Mouse (Mus musculus) lung, embryonic 14.5 days (tissue): ENCODE results near the gene Hlf. TPM values are rescaled to one million over a fixed set of nuclear protein-coding genes. Genes with fewer than 3 reads are reported as not detected.

ENCODE experiments used
- ATAC-seq: fragments of 200-750 bp; cut with Nextera tagmentation; 2 replicates; pipeline ENCODE4 v1.8.0; 2017; ENCODE audit warnings: mild to moderate bottlenecking, moderate TSS enrichment, moderate library complexity; ENCODE audit not compliant: insufficient read depth
- DNase-seq: peaks from one replicate; pipeline ENCODE4 v3.0.0-alpha.2; 2015
- H3K27ac ChIP-seq: fragments of 300-500 bp; sonication (generic); 2 replicates; pipeline ENCODE4 v1.5.1; 2014; ENCODE audit warnings: low read depth, mild to moderate bottlenecking, moderate library complexity
- H3K27me3 ChIP-seq: fragments of 300-500 bp; sonication (generic); 2 replicates; pipeline ENCODE4 v1.6.1; 2014; ENCODE audit warnings: low read length, control low read depth; ENCODE audit not compliant: insufficient read depth
- H3K36me3 ChIP-seq: fragments of 300-500 bp; sonication (generic); 2 replicates; pipeline ENCODE4 v1.6.1; 2014; ENCODE audit warnings: control low read depth; ENCODE audit not compliant: insufficient read depth
- H3K4me1 ChIP-seq: fragments of 300-500 bp; sonication (generic); 2 replicates; pipeline ENCODE4 v1.6.1; 2014; ENCODE audit warnings: antibody characterized with exemption, control low read depth; ENCODE audit not compliant: insufficient read depth
- H3K4me2 ChIP-seq: fragments of 300-500 bp; sonication (generic); 2 replicates; pipeline ENCODE4 v1.6.1; 2014; ENCODE audit warnings: mild to moderate bottlenecking
- H3K4me3 ChIP-seq: fragments of 300-500 bp; sonication (generic); 2 replicates; pipeline ENCODE4 v1.5.1; 2014; ENCODE audit warnings: low read depth, low read length
- H3K9ac ChIP-seq: fragments of 300-500 bp; sonication (generic); 2 replicates; pipeline ENCODE4 v1.6.1; 2014
- H3K9me3 ChIP-seq: fragments of 300-500 bp; sonication (generic); 2 replicates; pipeline ENCODE4 v1.6.1; 2016; ENCODE audit warnings: low read depth, low read length, control low read depth
- CTCF ChIP-seq: IDR thresholded peaks from 2 replicates; pipeline ENCODE4 v1.5.1; 2016; ENCODE audit warnings: antibody characterized with exemption, low read depth
- WGBS: fragments of 180-500 bp; shearing (Covaris S2); extraction: QIAGEN DNeasy Blood & Tissue Kit; methylation state at CpG from one replicate; pipeline ENCODE4 v1.1.7; 2014; 5-methylcytosine and 5-hydroxymethylcytosine counted together
- polyA plus RNA-seq: library from polyadenylated mRNA; unstranded; fragments of >200 nt; fragmentation: Nextera tagmentation; extraction: Ambion mirVana; gene quantifications from 2 replicates; pipeline ENCODE4 v1.2.1, GENCODE M21; 2014

Hlf gene
- polyA plus RNA-seq, 1 experiment from 2014 or later: 3.6 TPM

DNA sequence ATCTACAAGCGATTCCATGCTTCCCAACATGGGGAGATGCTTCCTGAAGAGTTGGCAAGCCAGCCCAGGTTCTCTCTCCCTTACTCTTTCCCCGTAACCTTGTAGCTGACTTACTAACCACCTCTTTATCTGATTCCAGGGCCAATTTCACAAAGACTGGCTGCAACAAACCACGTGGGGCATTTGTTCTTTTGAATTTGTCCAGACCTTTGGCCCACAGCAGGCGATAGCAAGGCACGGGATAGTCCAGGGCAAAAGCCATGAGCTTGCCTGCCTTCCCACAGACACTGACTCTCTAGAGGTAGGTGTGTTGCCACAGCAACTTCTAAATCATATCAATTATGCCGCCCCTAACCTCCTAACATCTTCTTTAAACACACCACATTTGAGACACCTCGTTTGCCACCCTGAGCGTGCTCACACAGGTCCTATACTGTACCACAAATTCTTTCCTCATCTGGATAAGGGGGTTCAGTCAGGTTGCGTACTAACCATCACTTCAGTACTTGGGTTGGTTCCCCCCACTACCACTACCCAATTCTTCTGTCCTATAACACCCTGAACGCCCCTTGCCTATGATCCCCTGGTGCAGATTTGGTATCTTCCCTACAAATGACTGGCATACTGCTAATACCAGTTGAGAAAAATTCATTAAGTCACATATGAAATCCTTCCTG, 26.7 kb downstream of the Hlf start:
- Histone ChIP-seq H3K4me1 (peaks cover 22% of the 10 kb centered on the region), H3K4me3 (no peak overlapping the region), H3K27ac (no peak overlapping the region), H3K27me3 (no peaks in the 10 kb centered on the region), H3K36me3 (no peaks in the 10 kb centered on the region), H3K4me2 (no peak overlapping the region), H3K9ac (no peak overlapping the region), H3K9me3 (no peaks in the 10 kb centered on the region)
- DNase-seq: no peak
- ATAC-seq: no peak
- no peak for TF ChIP-seq CTCF
- 86% methylated on average over 10 of the region's 10 CpGs for WGBS

DNA sequence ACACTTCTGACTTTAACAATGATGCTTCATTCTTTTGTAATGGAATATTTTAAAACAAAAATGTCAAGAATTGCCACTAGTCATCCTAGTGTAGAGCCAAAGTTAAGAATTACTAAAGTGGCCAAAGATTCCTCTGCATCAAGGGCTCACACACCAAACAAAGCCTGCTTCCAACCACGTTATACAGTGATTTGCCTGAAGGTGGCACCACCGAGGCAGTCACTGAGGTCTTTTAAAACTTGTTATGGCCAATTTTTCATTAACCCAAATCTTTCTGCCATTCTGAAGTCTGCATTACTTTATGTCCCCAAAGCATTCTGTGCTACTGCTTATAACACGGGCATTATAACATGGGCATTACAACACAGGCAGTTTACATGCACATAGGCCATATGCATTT, 27.3 kb downstream of the Hlf start:
- Histone ChIP-seq H3K4me2 (no peak overlapping the region), H3K27ac (no peak overlapping the region), H3K4me3 (no peak overlapping the region), H3K36me3 (no peaks in the 10 kb centered on the region), H3K4me1 (peaks cover 18% of the 10 kb centered on the region), H3K27me3 (no peaks in the 10 kb centered on the region), H3K9ac (no peak overlapping the region), H3K9me3 (no peaks in the 10 kb centered on the region)
- WGBS: 49% methylated on average over 3 of the region's 3 CpGs
- peak; percentile 69 for TF ChIP-seq CTCF
- DNase-seq: peak; percentile 77
- no peak for ATAC-seq

DNA sequence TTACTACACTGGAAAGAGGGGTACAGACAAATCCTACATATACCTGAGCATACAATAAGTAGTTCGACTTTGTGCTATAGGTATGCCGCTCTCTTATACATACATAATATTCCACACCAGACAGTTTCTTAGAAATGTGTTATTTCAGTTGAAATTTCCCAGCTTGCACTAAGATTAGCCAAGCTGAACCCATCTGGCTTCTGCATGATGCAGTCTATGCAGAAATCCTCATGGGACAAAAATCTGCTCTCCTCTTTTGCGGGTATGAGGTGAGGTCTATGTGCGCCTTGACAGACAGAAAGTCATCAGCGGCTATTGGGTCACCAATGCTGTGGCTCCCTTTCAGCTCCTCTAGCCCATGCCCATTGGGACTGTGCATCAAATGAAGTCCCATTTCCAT, 30.2 kb downstream of the Hlf start:
- H3K27ac ChIP-seq: no peak overlapping the region
- TF ChIP-seq CTCF: no peak
- no peak overlapping the region for H3K9ac ChIP-seq
- no peaks in the 10 kb centered on the region for H3K36me3 ChIP-seq
- H3K4me2 ChIP-seq: no peak overlapping the region
- H3K4me1 ChIP-seq: peaks cover 34% of the 10 kb centered on the region
- no peak for DNase-seq
- H3K9me3 ChIP-seq: no peaks in the 10 kb centered on the region
- H3K4me3 ChIP-seq: no peak overlapping the region
- ATAC-seq: no peak
- no peaks in the 10 kb centered on the region for H3K27me3 ChIP-seq
- 95% methylated on average over 5 of the region's 5 CpGs for WGBS

DNA sequence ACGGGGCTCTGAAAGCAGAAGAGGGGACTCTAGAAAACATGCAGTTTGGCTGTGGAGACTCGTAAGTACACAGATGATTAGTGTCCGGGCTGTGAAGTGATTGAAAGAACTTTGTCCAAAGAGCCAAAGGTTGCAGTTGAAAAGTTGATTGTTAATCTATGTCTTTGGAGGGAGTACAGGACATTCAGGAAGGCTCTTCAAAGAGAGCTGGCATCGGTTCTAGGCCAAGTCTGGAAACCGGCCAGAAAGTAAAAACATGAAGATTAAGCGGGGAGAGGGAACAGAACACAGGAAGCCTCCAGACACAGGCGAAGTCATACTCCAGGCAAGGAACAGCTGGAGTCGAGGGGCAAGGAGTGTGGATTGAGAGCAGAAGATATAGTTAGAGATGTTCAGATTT, 32.6 kb downstream of the Hlf start:
- Histone ChIP-seq H3K36me3 (no peaks in the 10 kb centered on the region), H3K27ac (0 out of 2 replicates have a peak overlapping the region, but pooled peaks have one; percentile 4), H3K4me3 (no peak overlapping the region), H3K4me1 (peaks cover 33% of the 10 kb centered on the region), H3K9me3 (no peaks in the 10 kb centered on the region), H3K4me2 (no peak overlapping the region), H3K9ac (no peak overlapping the region), H3K27me3 (no peaks in the 10 kb centered on the region)
- ATAC-seq (peak; percentile 35), DNase-seq (peak; percentile 78)
- no peak for TF ChIP-seq CTCF
- 19% methylated on average over 8 of the region's 8 CpGs for WGBS

DNA sequence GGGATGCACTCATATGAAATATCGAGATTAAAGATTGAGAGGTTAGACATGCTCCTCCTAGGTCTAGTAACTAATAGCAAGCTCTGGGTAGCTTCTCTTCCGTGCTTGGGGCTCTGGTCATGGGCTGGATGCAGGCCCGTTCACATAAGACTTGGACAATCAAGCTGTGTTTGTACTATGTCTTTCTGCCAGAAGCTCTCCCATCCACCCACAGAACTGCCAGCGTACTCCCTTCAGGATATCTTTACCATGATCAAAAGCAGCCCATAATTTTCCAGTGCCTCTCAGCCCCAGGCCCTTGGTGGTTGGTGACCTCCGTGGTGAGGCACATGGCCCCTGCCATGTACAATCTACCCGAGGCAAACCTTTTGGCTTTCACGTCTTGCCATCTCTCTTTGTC, 33.3 kb downstream of the Hlf start:
- no peak for TF ChIP-seq CTCF
- H3K4me2 ChIP-seq: no peak overlapping the region
- DNase-seq (no peak), ATAC-seq (no peak)
- WGBS: 81% methylated on average over 7 of the region's 7 CpGs
- H3K27me3 ChIP-seq: no peaks in the 10 kb centered on the region
- H3K9me3 ChIP-seq: no peaks in the 10 kb centered on the region
- H3K36me3 ChIP-seq: no peaks in the 10 kb centered on the region
- H3K9ac ChIP-seq: no peak overlapping the region
- H3K27ac ChIP-seq: 0 out of 2 replicates have a peak overlapping the region, but pooled peaks have one; percentile 21
- H3K4me3 ChIP-seq: no peak overlapping the region
- peaks cover 33% of the 10 kb centered on the region for H3K4me1 ChIP-seq

DNA sequence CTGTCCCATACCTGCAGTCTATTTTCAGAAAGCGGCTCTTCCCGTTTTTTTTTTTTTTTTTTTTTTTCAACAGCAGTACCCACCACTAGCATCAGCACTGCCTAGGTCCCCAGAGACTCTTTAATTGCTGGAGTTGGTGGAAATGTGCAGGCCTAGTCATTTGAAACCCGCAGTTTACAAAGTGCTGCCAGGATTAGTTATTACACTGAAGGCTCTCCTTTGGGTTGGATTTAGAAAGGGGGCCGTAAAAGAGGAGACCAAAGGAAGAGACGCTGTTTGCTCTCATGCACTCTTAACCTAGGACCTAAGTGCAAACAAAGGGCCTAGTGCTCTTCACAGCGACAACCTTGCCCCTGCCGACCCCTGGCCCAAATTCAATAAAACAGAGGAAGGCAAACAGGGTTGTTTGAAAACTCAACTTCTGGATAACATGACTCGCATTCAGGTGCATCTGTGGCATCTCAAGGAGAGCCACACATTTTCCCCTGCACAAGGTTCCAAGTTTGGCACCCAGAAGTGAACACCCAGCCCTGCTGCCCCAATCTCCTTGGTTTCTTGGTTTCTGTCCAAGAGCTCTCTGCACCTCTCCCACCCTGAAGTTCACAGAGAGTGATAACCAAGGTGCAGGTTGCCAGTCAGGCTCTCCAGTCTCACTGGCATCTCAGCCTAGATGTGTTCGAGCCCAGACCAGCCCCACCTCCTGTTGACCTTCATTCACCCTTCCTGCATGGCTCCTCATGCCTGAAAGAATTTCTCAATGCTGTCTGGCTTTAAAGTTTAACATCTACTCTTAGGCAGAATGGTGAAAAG, 34.0 kb downstream of the Hlf start:
- ATAC-seq (no peak), DNase-seq (no peak)
- TF ChIP-seq CTCF: no peak
- Histone ChIP-seq H3K4me1 (peaks cover 33% of the 10 kb centered on the region), H3K9me3 (no peaks in the 10 kb centered on the region), H3K4me2 (no peak overlapping the region), H3K36me3 (no peaks in the 10 kb centered on the region), H3K27me3 (no peaks in the 10 kb centered on the region), H3K9ac (no peak overlapping the region), H3K4me3 (no peak overlapping the region), H3K27ac (peak overlapping the region; percentile 21; the same call in 1 of the 2 replicates)
- 36% methylated on average over 9 of the region's 9 CpGs for WGBS

DNA sequence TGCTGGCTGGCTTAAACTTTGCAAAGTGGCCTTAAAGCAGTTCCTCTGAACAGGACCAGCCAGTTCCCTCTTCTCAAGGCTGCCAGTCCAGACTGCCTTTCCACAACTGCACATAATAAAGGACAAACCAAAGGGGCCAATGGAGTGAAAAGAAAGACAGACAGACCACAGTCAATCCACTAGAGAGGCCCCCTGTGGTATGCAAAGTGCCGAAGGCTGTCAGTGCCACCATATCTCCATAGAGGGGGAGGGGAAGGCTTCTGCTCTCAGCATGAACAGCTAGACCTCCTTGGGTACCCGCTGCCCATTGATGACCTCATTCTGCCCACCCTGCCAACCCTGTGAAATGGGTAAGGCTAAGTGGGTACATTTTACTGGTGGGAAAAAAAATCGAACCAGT, 34.7 kb downstream of the Hlf start:
- 0 out of 2 replicates have a peak overlapping the region, but pooled peaks have one; percentile 10 for H3K4me2 ChIP-seq
- no peak for ATAC-seq

More for the DNA sequence above, 34.7 kb downstream of the Hlf start:
- WGBS: 33% methylated on average over 3 of the region's 3 CpGs
- Histone ChIP-seq H3K36me3 (no peaks in the 10 kb centered on the region), H3K27me3 (no peaks in the 10 kb centered on the region), H3K9ac (no peak overlapping the region), H3K27ac (0 out of 2 replicates have a peak overlapping the region, but pooled peaks have one; percentile 43), H3K4me3 (no peak overlapping the region), H3K4me1 (peaks cover 33% of the 10 kb centered on the region), H3K9me3 (no peaks in the 10 kb centered on the region)
- DNase-seq: no peak
- no peak for TF ChIP-seq CTCF
